Mouse (Mus musculus) neural tube, embryonic 12.5 days (tissue): ENCODE results near the gene Ccdc78. TPM values are rescaled to one million over a fixed set of nuclear protein-coding genes. Genes with fewer than 3 reads are reported as not detected.

Experiments
- ATAC-seq: fragments of 200-750 bp; cut with Nextera tagmentation; 2 replicates; pipeline ENCODE4 v1.8.0; 2017; ENCODE audit warnings: low read depth, mild to moderate bottlenecking, moderate TSS enrichment, moderate library complexity; ENCODE audit not compliant: low FRiP score
- H3K27ac ChIP-seq: fragments of 300-500 bp; sonication (generic); 2 replicates; pipeline ENCODE4 v1.5.1; 2016
- H3K27me3 ChIP-seq: fragments of 300-500 bp; sonication (generic); replicated peaks from 2 replicates; pipeline ENCODE4 v1.6.1; 2016; ENCODE audit warnings: mild to moderate bottlenecking
- H3K36me3 ChIP-seq: fragments of 300-500 bp; sonication (generic); 2 replicates; pipeline ENCODE4 v1.6.1; 2016; ENCODE audit warnings: mild to moderate bottlenecking
- H3K4me1 ChIP-seq: fragments of 300-500 bp; sonication (generic); 2 replicates; pipeline ENCODE4 v1.6.1; 2016
- H3K4me2 ChIP-seq: fragments of 300-500 bp; sonication (generic); replicated peaks from 2 replicates; pipeline ENCODE4 v1.6.1; 2016; ENCODE audit warnings: mild to moderate bottlenecking
- H3K4me3 ChIP-seq: fragments of 300-500 bp; sonication (generic); 2 replicates; pipeline ENCODE4 v1.5.1; 2016
- H3K9ac ChIP-seq: fragments of 300-500 bp; sonication (generic); 2 replicates; pipeline ENCODE4 v1.6.1; 2016; ENCODE audit warnings: mild to moderate bottlenecking
- H3K9me3 ChIP-seq: fragments of 300-500 bp; sonication (generic); 2 replicates; pipeline ENCODE4 v1.6.1; 2016; ENCODE audit warnings: mild to moderate bottlenecking
- WGBS: fragments of 180-500 bp; shearing (Covaris S2); methylation state at CpG from one replicate; pipeline ENCODE4 v1.1.7; 2016; 5-methylcytosine and 5-hydroxymethylcytosine counted together
- polyA plus RNA-seq: library from polyadenylated mRNA; unstranded; fragments of >200 nt; fragmentation: Nextera tagmentation; extraction: Ambion mirVana; gene quantifications from 2 replicates; pipeline ENCODE4 v1.2.1, GENCODE M21; 2016

Gene Ccdc78
- polyA plus RNA-seq, 1 experiment from 2014 or later: 0.33 TPM

- 76% methylated on average over 17 of the region's 17 CpGs for WGBS
- peaks cover 48% of the 10 kb centered on the region for H3K4me1 ChIP-seq
Observed at GRCm38 (mm10) chr17:25824362-25825142, 38.2 kb downstream of the Ccdc78 start.

GRCm38 (mm10) chr17:25825311-25825710, 38.9 kb downstream of the Ccdc78 start:
- Histone ChIP-seq H3K4me1 (peaks cover 55% of the 10 kb centered on the region), H3K4me3 (no peak overlapping the region), H3K27me3 (peaks cover 5% of the 10 kb centered on the region), H3K9ac (no peak overlapping the region), H3K27ac (no peak overlapping the region), H3K36me3 (peaks cover 32% of the 10 kb centered on the region), H3K9me3 (no peaks in the 10 kb centered on the region), H3K4me2 (peak overlapping the region; percentile 82)
- no peak for ATAC-seq
- WGBS: 89% methylated on average over 6 of the region's 6 CpGs

More at GRCm38 (mm10) chr17:25824362-25825142, 38.2 kb downstream of the Ccdc78 start:
- no peak overlapping the region for H3K27ac ChIP-seq
- H3K9ac ChIP-seq: peak overlapping the region; percentile 73; the same call in 1 of the 2 replicates
- peak overlapping the region; percentile 53; the same call in 1 of the 2 replicates for H3K4me3 ChIP-seq
- no peaks in the 10 kb centered on the region for H3K9me3 ChIP-seq
- no peak for ATAC-seq
- H3K36me3 ChIP-seq: peaks cover 29% of the 10 kb centered on the region
- peak overlapping the region; percentile 82 for H3K4me2 ChIP-seq
- peaks cover 12% of the 10 kb centered on the region for H3K27me3 ChIP-seq

- WGBS: 95% methylated on average over 27 of the region's 27 CpGs
- H3K9ac ChIP-seq: no peak overlapping the region
- no peak overlapping the region for H3K27ac ChIP-seq
- no peak for ATAC-seq
- 0 out of 2 replicates have a peak overlapping the region, but pooled peaks have one; percentile 9 for H3K4me2 ChIP-seq
- peaks cover 63% of the 10 kb centered on the region for H3K4me1 ChIP-seq
- H3K9me3 ChIP-seq: no peaks in the 10 kb centered on the region
- H3K27me3 ChIP-seq: no peaks in the 10 kb centered on the region
- H3K36me3 ChIP-seq: peaks cover 39% of the 10 kb centered on the region
- no peak overlapping the region for H3K4me3 ChIP-seq
Observed at GRCm38 (mm10) chr17:25825984-25826570, 39.7 kb downstream of the Ccdc78 start.

GRCm38 (mm10) chr17:25827011-25827410, 40.6 kb downstream of the Ccdc78 start:
- Histone ChIP-seq H3K4me3 (no peak overlapping the region), H3K36me3 (peaks cover 46% of the 10 kb centered on the region), H3K9ac (no peak overlapping the region)

GRCm38 (mm10) chr17:25827546-25828222, 41.3 kb downstream of the Ccdc78 start:
- H3K27ac ChIP-seq: no peak overlapping the region
- H3K4me3 ChIP-seq: no peak overlapping the region
- H3K36me3 ChIP-seq: peaks cover 46% of the 10 kb centered on the region
- H3K4me1 ChIP-seq: peaks cover 75% of the 10 kb centered on the region
- no peaks in the 10 kb centered on the region for H3K9me3 ChIP-seq
- ATAC-seq: no peak
- no peak overlapping the region for H3K9ac ChIP-seq
- WGBS: 91% methylated on average over 22 of the region's 22 CpGs
- peak overlapping the region; percentile 95; the same call in 1 of the 2 replicates for H3K4me2 ChIP-seq
- no peaks in the 10 kb centered on the region for H3K27me3 ChIP-seq

More at GRCm38 (mm10) chr17:25827011-25827410, 40.6 kb downstream of the Ccdc78 start:
- Histone ChIP-seq H3K27me3 (no peaks in the 10 kb centered on the region), H3K4me1 (peaks cover 72% of the 10 kb centered on the region), H3K4me2 (no peak overlapping the region), H3K9me3 (no peaks in the 10 kb centered on the region), H3K27ac (no peak overlapping the region)
- ATAC-seq: no peak
- 96% methylated on average over 13 of the region's 13 CpGs for WGBS

- Histone ChIP-seq H3K4me3 (peak overlapping the region; percentile 56), H3K27ac (no peak overlapping the region), H3K9ac (0 out of 2 replicates have a peak overlapping the region, but pooled peaks have one; percentile 5), H3K4me1 (peaks cover 75% of the 10 kb centered on the region), H3K27me3 (no peaks in the 10 kb centered on the region), H3K36me3 (peaks cover 46% of the 10 kb centered on the region), H3K9me3 (no peaks in the 10 kb centered on the region), H3K4me2 (peak overlapping the region; percentile 95)
- WGBS: 84% methylated on average over 8 of the region's 8 CpGs
- no peak for ATAC-seq
Observed at GRCm38 (mm10) chr17:25828223-25828594, 41.8 kb downstream of the Ccdc78 start.

- ATAC-seq: peak; percentile 41
- Histone ChIP-seq H3K36me3 (peaks cover 46% of the 10 kb centered on the region), H3K4me3 (peak within 1 kb of the TSS; percentile 56), H3K27me3 (no peaks in the 10 kb centered on the region), H3K4me1 (peaks cover 80% of the 10 kb centered on the region), H3K9me3 (no peaks in the 10 kb centered on the region), H3K9ac (peak within 1 kb of the TSS; percentile 75), H3K27ac (peak within 1 kb of the TSS; percentile 65), H3K4me2 (peak within 1 kb of the TSS; percentile 95)
- 1% methylated on average over 32 of the region's 32 CpGs for WGBS
Observed at GRCm38 (mm10) chr17:25828712-25829557, 42.6 kb downstream of the Ccdc78 start, which contains the start of gene Jmjd8. Jmjd8 (plus strand) TSS chr17:25828867.

- H3K4me3 ChIP-seq: peak overlapping the region; percentile 56
- H3K4me1 ChIP-seq: peaks cover 80% of the 10 kb centered on the region
- no peaks in the 10 kb centered on the region for H3K9me3 ChIP-seq
- H3K4me2 ChIP-seq: peak overlapping the region; percentile 95
- peak overlapping the region; percentile 75 for H3K9ac ChIP-seq
- 47% methylated on average over 8 of the region's 8 CpGs for WGBS
- peak overlapping the region; percentile 65 for H3K27ac ChIP-seq
- H3K27me3 ChIP-seq: no peaks in the 10 kb centered on the region
- H3K36me3 ChIP-seq: peaks cover 46% of the 10 kb centered on the region
- ATAC-seq: no peak
Observed at GRCm38 (mm10) chr17:25829558-25830017, 43.2 kb downstream of the Ccdc78 start.

GRCm38 (mm10) chr17:25830200-25830753, 43.9 kb downstream of the Ccdc78 start:
- Histone ChIP-seq H3K9ac (0 out of 2 replicates have a peak overlapping the region, but pooled peaks have one; percentile 75), H3K4me1 (peaks cover 80% of the 10 kb centered on the region), H3K4me3 (peak overlapping the region; percentile 56; the same call in 1 of the 2 replicates), H3K36me3 (peaks cover 51% of the 10 kb centered on the region), H3K9me3 (no peaks in the 10 kb centered on the region), H3K4me2 (peak overlapping the region; percentile 95), H3K27ac (no peak overlapping the region), H3K27me3 (no peaks in the 10 kb centered on the region)
- ATAC-seq: no peak
- 85% methylated on average over 4 of the region's 4 CpGs for WGBS

- peak overlapping the region; percentile 95 for H3K4me2 ChIP-seq
- WGBS: 89% methylated on average over 14 of the region's 14 CpGs
- no peak overlapping the region for H3K4me3 ChIP-seq
- H3K27me3 ChIP-seq: no peaks in the 10 kb centered on the region
- no peaks in the 10 kb centered on the region for H3K9me3 ChIP-seq
- H3K27ac ChIP-seq: no peak overlapping the region
- peaks cover 81% of the 10 kb centered on the region for H3K4me1 ChIP-seq
- no peak overlapping the region for H3K9ac ChIP-seq
- peaks cover 49% of the 10 kb centered on the region for H3K36me3 ChIP-seq
- ATAC-seq: no peak
Observed at GRCm38 (mm10) chr17:25830806-25831431, 44.5 kb downstream of the Ccdc78 start.
